Mouse (Mus musculus) heart, embryonic 12.5 days (tissue): Measurements from ENCODE around the gene Cngb1. TPM values are rescaled to one million over a fixed set of nuclear protein-coding genes. Genes with fewer than 3 reads are reported as not detected.

ENCODE experiments used
- ATAC-seq: fragments of 200-750 bp; cut with Nextera tagmentation; 2 replicates; pipeline ENCODE4 v1.8.0; 2017; ENCODE audit warnings: moderate TSS enrichment, moderate library complexity; ENCODE audit not compliant: insufficient number of reproducible peaks, low FRiP score
- H3K27ac ChIP-seq: fragments of 300-500 bp; sonication (generic); 2 replicates; pipeline ENCODE4 v1.5.1; 2016; ENCODE audit warnings: mild to moderate bottlenecking, moderate library complexity; ENCODE audit not compliant: poor library complexity, severe bottlenecking
- H3K27me3 ChIP-seq: fragments of 300-500 bp; sonication (generic); replicated peaks from 2 replicates; pipeline ENCODE4 v1.6.1; 2016; ENCODE audit warnings: mild to moderate bottlenecking, moderate library complexity
- H3K36me3 ChIP-seq: fragments of 300-500 bp; sonication (generic); 2 replicates; pipeline ENCODE4 v1.6.1; 2016; ENCODE audit warnings: mild to moderate bottlenecking, moderate library complexity
- H3K4me1 ChIP-seq: fragments of 300-500 bp; sonication (generic); replicated peaks from 2 replicates; pipeline ENCODE4 v1.6.1; 2016; ENCODE audit warnings: mild to moderate bottlenecking
- H3K4me2 ChIP-seq: fragments of 300-500 bp; sonication (generic); 2 replicates; pipeline ENCODE4 v1.6.1; 2016; ENCODE audit warnings: mild to moderate bottlenecking, moderate library complexity
- H3K4me3 ChIP-seq: fragments of 300-500 bp; sonication (generic); 2 replicates; pipeline ENCODE4 v1.5.1; 2016; ENCODE audit warnings: mild to moderate bottlenecking
- H3K9ac ChIP-seq: fragments of 300-500 bp; sonication (generic); 2 replicates; pipeline ENCODE4 v1.6.1; 2016; ENCODE audit warnings: mild to moderate bottlenecking, moderate library complexity
- H3K9me3 ChIP-seq: fragments of 300-500 bp; sonication (generic); replicated peaks from 2 replicates; pipeline ENCODE4 v1.6.1; 2016; ENCODE audit warnings: mild to moderate bottlenecking, moderate library complexity
- WGBS: fragments of 180-500 bp; shearing (Covaris S2); methylation state at CpG from one replicate; pipeline ENCODE4 v1.1.7; 2016; 5-methylcytosine and 5-hydroxymethylcytosine counted together
- polyA plus RNA-seq: library from polyadenylated mRNA; unstranded; fragments of >200 nt; fragmentation: Nextera tagmentation; extraction: Ambion mirVana; gene quantifications from 2 replicates; pipeline ENCODE4 v1.2.1, GENCODE M21; 2016

Gene Cngb1
- polyA plus RNA-seq, 1 experiment from 2014 or later = 0.26 TPM

- peak; percentile 72 for ATAC-seq
- Histone ChIP-seq H3K36me3 (peaks cover 14% of the 10 kb centered on the region), H3K4me3 (peak overlapping the region; percentile 52), H3K27ac (no peak overlapping the region), H3K4me1 (peaks cover 39% of the 10 kb centered on the region), H3K9me3 (peaks cover 3% of the 10 kb centered on the region; the same call in 1 of the 2 replicates), H3K4me2 (peak overlapping the region; percentile 95), H3K9ac (peak overlapping the region; percentile 67; the same call in 1 of the 2 replicates), H3K27me3 (peaks cover 11% of the 10 kb centered on the region)
- WGBS = 3% methylated on average over 41 of the region's 41 CpGs
Measured at GRCm38 (mm10) chr8:95320224-95321139, 14.1 kb upstream of the Cngb1 start.

DNA sequence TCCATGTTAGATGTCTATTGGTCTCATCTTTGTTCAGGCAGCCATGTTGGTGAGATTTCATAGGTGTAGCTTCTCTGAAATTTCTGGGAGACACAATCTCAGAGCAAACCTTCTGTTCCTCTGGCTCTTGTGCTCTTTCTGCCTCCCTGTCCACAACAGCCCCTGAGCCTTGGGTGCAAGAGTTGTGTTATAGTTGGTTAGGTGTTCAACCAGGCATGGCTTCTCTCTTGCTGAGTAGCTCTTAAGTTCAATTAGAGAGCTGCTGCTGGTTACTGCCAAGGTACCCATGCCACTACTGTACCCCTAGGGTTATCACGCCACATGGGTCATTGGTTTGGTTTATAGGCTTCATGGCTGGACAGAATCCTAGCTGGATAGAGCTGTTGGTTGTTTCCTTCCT lies 9.0 kb upstream of the Cngb1 start:
- Histone ChIP-seq H3K4me3 (no peak overlapping the region), H3K9ac (no peak overlapping the region), H3K9me3 (peaks cover 3% of the 10 kb centered on the region; the same call in 1 of the 2 replicates), H3K27ac (no peak overlapping the region), H3K27me3 (peaks cover 15% of the 10 kb centered on the region), H3K36me3 (no peaks in the 10 kb centered on the region), H3K4me1 (peaks cover 6% of the 10 kb centered on the region), H3K4me2 (no peak overlapping the region)
- no peak for ATAC-seq
- WGBS = 93% methylated on average over 1 of the region's 1 CpGs

- Histone ChIP-seq H3K27ac (no peak overlapping the region), H3K36me3 (no peaks in the 10 kb centered on the region), H3K9me3 (peaks cover 3% of the 10 kb centered on the region; the same call in 1 of the 2 replicates), H3K4me1 (peaks cover under 1% of the 10 kb centered on the region; the same call in 1 of the 2 replicates), H3K4me2 (no peak overlapping the region), H3K27me3 (peaks cover 12% of the 10 kb centered on the region), H3K4me3 (no peak overlapping the region), H3K9ac (no peak overlapping the region)
- 68% methylated on average over 2 of the region's 2 CpGs for WGBS
- ATAC-seq = no peak
Measured at GRCm38 (mm10) chr8:95314707-95315106, 8.3 kb upstream of the Cngb1 start.

DNA sequence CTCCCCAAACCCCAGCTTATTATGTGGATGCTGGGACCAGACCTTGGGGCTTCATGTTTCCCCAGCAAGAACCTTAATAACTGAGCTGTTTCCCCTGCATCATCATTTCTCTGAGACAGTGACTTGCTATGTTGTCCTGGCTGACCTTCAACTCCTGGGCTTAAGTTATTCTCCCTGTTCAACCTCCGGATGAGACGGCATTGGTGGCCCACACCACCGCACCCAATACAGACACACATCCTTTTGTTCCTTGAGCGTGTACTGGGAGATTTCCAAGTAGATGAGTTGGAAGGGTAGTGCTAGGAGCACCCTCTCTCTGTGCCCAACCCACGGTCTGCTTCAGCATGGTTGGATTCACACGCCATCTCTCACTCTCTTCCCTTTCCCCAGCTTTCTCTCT lies 7.5 kb upstream of the Cngb1 start:
- no peak overlapping the region for H3K27ac ChIP-seq
- no peak overlapping the region for H3K4me2 ChIP-seq
- no peak for ATAC-seq
- peaks cover 3% of the 10 kb centered on the region; the same call in 1 of the 2 replicates for H3K9me3 ChIP-seq
- WGBS = 81% methylated on average over 6 of the region's 6 CpGs
- H3K36me3 ChIP-seq = no peaks in the 10 kb centered on the region
- peaks cover 4% of the 10 kb centered on the region; the same call in 1 of the 2 replicates for H3K27me3 ChIP-seq
- no peak overlapping the region for H3K4me3 ChIP-seq
- H3K4me1 ChIP-seq = peaks cover 7% of the 10 kb centered on the region; the same call in 1 of the 2 replicates
- H3K9ac ChIP-seq = no peak overlapping the region

DNA sequence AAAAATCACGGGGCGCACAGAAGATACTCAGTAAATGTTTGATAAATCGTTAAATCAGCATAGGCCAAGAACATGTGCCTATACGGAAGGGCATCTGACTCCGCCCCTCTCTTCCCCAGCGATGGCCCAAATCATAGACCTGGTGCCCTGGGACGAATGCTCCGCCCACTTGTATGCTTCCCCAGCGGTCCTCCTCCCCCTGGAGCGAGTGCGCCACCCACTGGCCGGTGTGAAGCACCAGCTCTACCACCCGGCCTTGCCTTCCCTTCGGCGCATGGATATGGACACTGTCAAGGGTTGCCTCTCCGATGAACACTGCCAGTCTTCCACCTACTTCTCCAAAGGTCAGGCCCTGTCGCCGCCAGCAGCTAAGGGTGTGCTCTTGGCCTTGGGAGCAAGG lies 6.5 kb upstream of the Cngb1 start:
- H3K4me2 ChIP-seq = no peak overlapping the region
- H3K9me3 ChIP-seq = no peaks in the 10 kb centered on the region
- no peaks in the 10 kb centered on the region for H3K36me3 ChIP-seq
- H3K4me3 ChIP-seq = no peak overlapping the region
- no peak; the same call in 1 of the 2 replicates for ATAC-seq
- H3K9ac ChIP-seq = no peak overlapping the region
- H3K27me3 ChIP-seq = peaks cover 4% of the 10 kb centered on the region; the same call in 1 of the 2 replicates
- no peak overlapping the region for H3K27ac ChIP-seq
- WGBS = 66% methylated on average over 18 of the region's 18 CpGs
- H3K4me1 ChIP-seq = peaks cover 7% of the 10 kb centered on the region; the same call in 1 of the 2 replicates

- Histone ChIP-seq H3K9ac (no peak within 1 kb of the TSS), H3K27me3 (peaks cover 14% of the 10 kb centered on the region; the same call in 1 of the 2 replicates), H3K4me2 (no peak within 1 kb of the TSS), H3K27ac (no peak within 1 kb of the TSS), H3K4me3 (no peak within 1 kb of the TSS), H3K36me3 (no peaks in the 10 kb centered on the region), H3K9me3 (no peaks in the 10 kb centered on the region), H3K4me1 (peaks cover 16% of the 10 kb centered on the region; the same call in 1 of the 2 replicates)
- ATAC-seq = no peak
- 29% methylated on average over 6 of the region's 6 CpGs for WGBS
Measured at GRCm38 (mm10) chr8:95310342-95310970, 4.1 kb upstream of the Cngb1 start, which contains the start of gene Tepp. TSS of gene Tepp (plus strand) at chr8:95310566.

DNA sequence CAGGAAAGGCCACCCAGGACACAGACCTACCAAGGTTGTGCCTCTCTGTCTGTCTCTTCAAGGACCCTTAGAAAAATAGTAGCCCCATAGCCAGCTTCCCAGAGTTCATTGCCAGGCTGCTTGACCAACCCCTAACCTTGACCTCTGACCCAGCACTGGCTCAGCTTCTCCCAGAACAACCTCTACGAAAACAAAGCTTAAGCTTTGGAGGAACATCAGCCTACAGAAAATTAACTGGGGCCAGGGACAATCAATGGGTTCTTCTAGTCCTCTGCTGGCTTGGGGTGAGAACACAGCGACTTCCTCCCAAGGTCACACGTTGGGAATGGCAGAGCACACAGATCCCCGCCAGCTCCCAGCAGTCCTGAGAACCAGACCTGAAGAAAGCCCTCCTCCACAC lies 859 bp downstream of the Cngb1 start:
- H3K4me3 ChIP-seq = no peak overlapping the region
- no peak overlapping the region for H3K4me2 ChIP-seq
- H3K27me3 ChIP-seq = peaks cover 10% of the 10 kb centered on the region; the same call in 1 of the 2 replicates
- no peaks in the 10 kb centered on the region for H3K36me3 ChIP-seq
- H3K9me3 ChIP-seq = no peaks in the 10 kb centered on the region
- H3K9ac ChIP-seq = no peak overlapping the region
- no peak for ATAC-seq
- H3K27ac ChIP-seq = no peak overlapping the region
- WGBS = 54% methylated on average over 4 of the region's 4 CpGs
- peaks cover 16% of the 10 kb centered on the region; the same call in 1 of the 2 replicates for H3K4me1 ChIP-seq

GRCm38 (mm10) chr8:95302410-95302809 lies 4.0 kb downstream of the Cngb1 start:
- peaks cover 17% of the 10 kb centered on the region; the same call in 1 of the 2 replicates for H3K27me3 ChIP-seq
- H3K9me3 ChIP-seq = no peaks in the 10 kb centered on the region
- H3K4me2 ChIP-seq = no peak overlapping the region
- 25% methylated on average over 5 of the region's 5 CpGs for WGBS
- no peak for ATAC-seq
- H3K4me3 ChIP-seq = no peak overlapping the region
- H3K4me1 ChIP-seq = 0 out of 2 replicates have a peak, but pooled peaks cover 10% of the 10 kb centered on the region
- H3K36me3 ChIP-seq = no peaks in the 10 kb centered on the region
- no peak overlapping the region for H3K27ac ChIP-seq
- no peak overlapping the region for H3K9ac ChIP-seq

DNA sequence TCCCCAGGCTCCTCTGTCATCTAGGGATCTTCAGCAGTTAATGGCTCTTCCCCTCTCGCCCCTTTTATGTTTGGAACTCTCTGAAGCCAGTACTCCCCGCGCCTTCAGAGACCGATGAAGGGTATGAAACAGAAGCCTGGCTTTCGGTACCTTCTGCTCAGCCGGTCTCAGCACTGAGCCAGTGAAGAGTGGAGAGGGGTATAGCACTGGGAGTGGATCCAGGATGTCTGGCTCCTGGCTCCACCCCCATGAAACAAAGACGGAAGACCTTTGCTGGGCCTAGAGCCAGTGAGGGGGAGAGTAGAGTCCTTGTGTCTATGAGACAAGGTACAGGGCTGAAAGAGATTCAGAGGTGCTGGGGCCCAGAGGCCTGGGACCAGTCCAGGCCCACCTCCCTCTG lies 12.5 kb downstream of the Cngb1 start:
- no peak overlapping the region for H3K4me3 ChIP-seq
- H3K27ac ChIP-seq = peak overlapping the region; percentile 52
- peak; percentile 81 for ATAC-seq
- no peaks in the 10 kb centered on the region for H3K36me3 ChIP-seq
- 61% methylated on average over 7 of the region's 7 CpGs for WGBS
- 0 out of 2 replicates have a peak, but pooled peaks cover 3% of the 10 kb centered on the region for H3K9me3 ChIP-seq
- H3K27me3 ChIP-seq = no peaks in the 10 kb centered on the region
- peaks cover 22% of the 10 kb centered on the region for H3K4me1 ChIP-seq
- 0 out of 2 replicates have a peak overlapping the region, but pooled peaks have one; percentile 3 for H3K9ac ChIP-seq
- peak overlapping the region; percentile 40 for H3K4me2 ChIP-seq

- ATAC-seq = peak; percentile 31; the same call in 1 of the 2 replicates
- no peak overlapping the region for H3K4me3 ChIP-seq
Measured at GRCm38 (mm10) chr8:95293172-95293571, 13.2 kb downstream of the Cngb1 start.

More at GRCm38 (mm10) chr8:95293172-95293571, 13.2 kb downstream of the Cngb1 start:
- Histone ChIP-seq H3K4me1 (peaks cover 22% of the 10 kb centered on the region), H3K9ac (no peak overlapping the region), H3K9me3 (0 out of 2 replicates have a peak, but pooled peaks cover 3% of the 10 kb centered on the region), H3K27me3 (no peaks in the 10 kb centered on the region), H3K4me2 (peak overlapping the region; percentile 40; the same call in 1 of the 2 replicates), H3K36me3 (no peaks in the 10 kb centered on the region), H3K27ac (no peak overlapping the region)
- WGBS = 64% methylated on average over 11 of the region's 11 CpGs
